Mouse (Mus musculus) liver, embryonic 13.5 days (tissue): ENCODE data around the gene H2-T22. TPM values are rescaled to one million over a fixed set of nuclear protein-coding genes. Genes with fewer than 3 reads are reported as not detected.
"Not testable (repeated sequence)": the region's sequence is repeated elsewhere in the genome, so short reads cannot be mapped to it uniquely, and the experiment has no call there.

ENCODE experiments used
- ATAC-seq: fragments of 200-750 bp; cut with Nextera tagmentation; 2 replicates; pipeline ENCODE4 v1.8.0; 2017; ENCODE audit warnings: low read depth, mild to moderate bottlenecking, moderate number of reproducible peaks, moderate library complexity
- DNase-seq: peaks from one replicate; pipeline ENCODE4 v3.0.0; 2022
- H3K27ac ChIP-seq: fragments of 300-500 bp; sonication (generic); 2 replicates; pipeline ENCODE4 v1.5.1; 2015; ENCODE audit warnings: moderate library complexity, mild to moderate bottlenecking, inconsistent platforms
- H3K27me3 ChIP-seq: fragments of 300-500 bp; sonication (generic); 2 replicates; pipeline ENCODE4 v1.6.1; 2015; ENCODE audit warnings: mild to moderate bottlenecking, inconsistent platforms
- H3K36me3 ChIP-seq: fragments of 300-500 bp; sonication (generic); 2 replicates; pipeline ENCODE4 v1.6.1; 2015; ENCODE audit warnings: mild to moderate bottlenecking, inconsistent platforms
- H3K4me1 ChIP-seq: fragments of 300-500 bp; sonication (generic); replicated peaks from 2 replicates; pipeline ENCODE4 v1.6.1; 2015; ENCODE audit warnings: inconsistent platforms
- H3K4me2 ChIP-seq: fragments of 300-500 bp; sonication (generic); 2 replicates; pipeline ENCODE4 v1.6.1; 2015; ENCODE audit warnings: inconsistent platforms, mild to moderate bottlenecking, moderate library complexity
- H3K4me3 ChIP-seq: fragments of 300-500 bp; sonication (generic); replicated peaks from 2 replicates; pipeline ENCODE4 v1.5.1; 2015; ENCODE audit warnings: mild to moderate bottlenecking, inconsistent platforms
- H3K9ac ChIP-seq: fragments of 300-500 bp; sonication (generic); 2 replicates; pipeline ENCODE4 v1.6.1; 2015; ENCODE audit warnings: mild to moderate bottlenecking, inconsistent platforms
- H3K9me3 ChIP-seq: fragments of 300-500 bp; sonication (generic); replicated peaks from 2 replicates; pipeline ENCODE4 v1.6.1; 2016; ENCODE audit warnings: inconsistent platforms
- WGBS: fragments of 180-500 bp; shearing (Covaris S2); methylation state at CpG from one replicate; pipeline ENCODE4 v1.1.7; 2015; ENCODE audit not compliant: insufficient replicate concordance; 5-methylcytosine and 5-hydroxymethylcytosine counted together
- polyA plus RNA-seq: library from polyadenylated mRNA; unstranded; fragments of >200 nt; fragmentation: Nextera tagmentation; extraction: Ambion mirVana; gene quantifications from 2 replicates; pipeline ENCODE4 v1.2.1, GENCODE M21; 2015

Gene H2-T22
- polyA plus RNA-seq, 1 experiment from 2014 or later, result 9.2 TPM

- H3K4me3 ChIP-seq, result peak overlapping the region; percentile 64
- peak overlapping the region; percentile 83 for H3K4me2 ChIP-seq
- H3K36me3 ChIP-seq, DNase-seq, H3K27ac ChIP-seq, H3K9me3 ChIP-seq, H3K27me3 ChIP-seq: not testable (repeated sequence)
- 2% methylated on average over 19 of the region's 19 CpGs for WGBS
- ATAC-seq, result peak; percentile 62
- peak overlapping the region; percentile 67 for H3K9ac ChIP-seq
- H3K4me1 ChIP-seq, result peaks cover 17% of the 10 kb centered on the region
Observed at GRCm38 (mm10) chr17:36042055-36042454, 492 bp downstream of the H2-T22 start.

- H3K27me3 ChIP-seq, ATAC-seq, H3K4me3 ChIP-seq, H3K9me3 ChIP-seq, H3K27ac ChIP-seq, H3K4me2 ChIP-seq, H3K36me3 ChIP-seq, DNase-seq, H3K9ac ChIP-seq: not testable (repeated sequence)
- peaks cover 17% of the 10 kb centered on the region for H3K4me1 ChIP-seq
- 66% methylated on average over 2 of the region's 2 CpGs for WGBS
Observed at GRCm38 (mm10) chr17:36040604-36041003, 1.9 kb downstream of the H2-T22 start.

GRCm38 (mm10) chr17:36036126-36036525 lies 6.4 kb downstream of the H2-T22 start:
- H3K27me3 ChIP-seq, H3K9me3 ChIP-seq, H3K9ac ChIP-seq, H3K4me2 ChIP-seq, H3K4me3 ChIP-seq, ATAC-seq, H3K27ac ChIP-seq, H3K36me3 ChIP-seq, DNase-seq: not testable (repeated sequence)
- WGBS, result 77% methylated on average over 13 of the region's 13 CpGs
- peaks cover 11% of the 10 kb centered on the region for H3K4me1 ChIP-seq

GRCm38 (mm10) chr17:36035010-36035638 lies 7.4 kb downstream of the H2-T22 start:
- peak; percentile 59 for ATAC-seq
- not testable (repeated sequence) for H3K4me2 ChIP-seq, H3K9me3 ChIP-seq, H3K27me3 ChIP-seq, H3K4me3 ChIP-seq, H3K9ac ChIP-seq, H3K27ac ChIP-seq, H3K36me3 ChIP-seq
- 25% methylated on average over 3 of the region's 3 CpGs for WGBS
- peak; percentile 50 for DNase-seq
- H3K4me1 ChIP-seq, result peaks cover 20% of the 10 kb centered on the region

GRCm38 (mm10) chr17:36034524-36034923 lies 8.0 kb downstream of the H2-T22 start:
- H3K4me3 ChIP-seq, H3K27ac ChIP-seq, H3K4me2 ChIP-seq, H3K36me3 ChIP-seq, H3K9ac ChIP-seq, H3K27me3 ChIP-seq, H3K9me3 ChIP-seq, DNase-seq: not testable (repeated sequence)
- peaks cover 24% of the 10 kb centered on the region for H3K4me1 ChIP-seq
- ATAC-seq, result 0 out of 2 replicates have a peak, but pooled peaks have one; percentile 14
- WGBS, result 61% methylated on average over 3 of the region's 3 CpGs

GRCm38 (mm10) chr17:36032351-36032875 lies 10.1 kb downstream of the H2-T22 start, which contains the start of gene H2-T23:
H2-T23 (minus strand) TSS chr17:36032855.
- H3K36me3 ChIP-seq, H3K9me3 ChIP-seq, H3K27me3 ChIP-seq: not testable (repeated sequence)
- peak within 1 kb of the TSS; percentile 70 for H3K4me3 ChIP-seq
- peak within 1 kb of the TSS; percentile 59 for H3K27ac ChIP-seq
- peak; percentile 43 for ATAC-seq
- peak; percentile 43 for DNase-seq
- under 1% methylated on average over 25 of the region's 25 CpGs for WGBS
- peak within 1 kb of the TSS; percentile 91 for H3K4me2 ChIP-seq
- peak within 1 kb of the TSS; percentile 80 for H3K9ac ChIP-seq
- H3K4me1 ChIP-seq, result peaks cover 29% of the 10 kb centered on the region

GRCm38 (mm10) chr17:36031583-36032331 lies 10.8 kb downstream of the H2-T22 start:
- H3K36me3 ChIP-seq, H3K9me3 ChIP-seq, H3K27me3 ChIP-seq: not testable (repeated sequence)
- Histone ChIP-seq H3K4me1 (peaks cover 29% of the 10 kb centered on the region), H3K4me3 (peak overlapping the region; percentile 70), H3K9ac (peak overlapping the region; percentile 80), H3K27ac (peak overlapping the region; percentile 59), H3K4me2 (peak overlapping the region; percentile 91)
- DNase-seq (peak; percentile 51), ATAC-seq (peak; percentile 42)
- WGBS, result 3% methylated on average over 40 of the region's 40 CpGs

- DNase-seq, H3K27me3 ChIP-seq, H3K36me3 ChIP-seq, H3K27ac ChIP-seq, H3K9me3 ChIP-seq: not testable (repeated sequence)
- WGBS, result 76% methylated on average over 8 of the region's 8 CpGs
- H3K4me3 ChIP-seq, result peak overlapping the region; percentile 70
- 0 out of 2 replicates have a peak, but pooled peaks have one; percentile 2 for ATAC-seq
- peaks cover 29% of the 10 kb centered on the region for H3K4me1 ChIP-seq
- peak overlapping the region; percentile 91 for H3K4me2 ChIP-seq
- peak overlapping the region; percentile 80 for H3K9ac ChIP-seq
Observed at GRCm38 (mm10) chr17:36030703-36031582, 11.6 kb downstream of the H2-T22 start.

GRCm38 (mm10) chr17:36030046-36030702 lies 12.4 kb downstream of the H2-T22 start:
- ATAC-seq (peak; percentile 67), DNase-seq (peak; percentile 76)
- not testable (repeated sequence) for H3K9me3 ChIP-seq, H3K4me3 ChIP-seq, H3K9ac ChIP-seq, H3K36me3 ChIP-seq, H3K27ac ChIP-seq, H3K27me3 ChIP-seq
- Histone ChIP-seq H3K4me1 (peaks cover 31% of the 10 kb centered on the region), H3K4me2 (0 out of 2 replicates have a peak overlapping the region, but pooled peaks have one; percentile 6)
- 59% methylated on average over 4 of the region's 4 CpGs for WGBS

- DNase-seq, result no peak
- ATAC-seq, result no peak
- no peaks in the 10 kb centered on the region for H3K27me3 ChIP-seq
- no peaks in the 10 kb centered on the region for H3K36me3 ChIP-seq
- no peak overlapping the region for H3K4me2 ChIP-seq
- H3K4me3 ChIP-seq, result no peak overlapping the region
- 75% methylated on average over 7 of the region's 7 CpGs for WGBS
- H3K9ac ChIP-seq, result no peak overlapping the region
- no peaks in the 10 kb centered on the region for H3K9me3 ChIP-seq
- H3K4me1 ChIP-seq, result peaks cover 41% of the 10 kb centered on the region
- H3K27ac ChIP-seq, result no peak overlapping the region
Observed at GRCm38 (mm10) chr17:36028879-36029619, 13.5 kb downstream of the H2-T22 start.
